Mouse (Mus musculus): ENCODE measurements around the gene Ocln. TPM values are rescaled to one million over a fixed set of nuclear protein-coding genes. Genes with fewer than 3 reads are reported as not detected.

Ocln gene
- polyA plus RNA-seq (2015; fragmentation: Nextera tagmentation; extraction: Ambion mirVana), result 10.9 and 12.4 TPM in 2 replicates

GRCm38 (mm10) chr13:100552369-100553041, at the start of gene Ocln:
TSS of gene Ocln (minus strand) at chr13:100552718.
- Histone ChIP-seq H3K4me1 (replicated peaks) (peaks cover 25% of the 10 kb centered on the region), H3K36me3 (no peaks in the 10 kb centered on the region), H3K9ac (peak within 1 kb of the TSS; percentile 58), H3K27ac (replicated peaks) (no peak within 1 kb of the TSS; the same call in 1 of the 2 replicates), H3K27me3 (peaks cover 53% of the 10 kb centered on the region), H3K4me2 (peak within 1 kb of the TSS; percentile 100), H3K9me3 (no peaks in the 10 kb centered on the region), H3K4me3 (peak within 1 kb of the TSS; percentile 83)
- peak; percentile 87 for ATAC-seq (ENCODE audit: low FRiP score, low read depth)
- under 1% methylated on average over 45 of the region's 45 CpGs for WGBS

GRCm38 (mm10) chr13:100601034-100601433, 48.5 kb upstream of the Ocln start:
- 69% methylated on average over 8 of the region's 8 CpGs for WGBS
- H3K27me3 ChIP-seq, result no peaks in the 10 kb centered on the region

GRCm38 (mm10) chr13:100600317-100600716, 47.8 kb upstream of the Ocln start:
- ATAC-seq (ENCODE audit: low FRiP score, low read depth), result no peak
- Histone ChIP-seq H3K27me3 (no peaks in the 10 kb centered on the region), H3K9ac (no peak overlapping the region), H3K9me3 (no peaks in the 10 kb centered on the region), H3K36me3 (no peaks in the 10 kb centered on the region; the same call in 1 of the 2 replicates), H3K27ac (replicated peaks) (no peak overlapping the region), H3K4me3 (no peak overlapping the region), H3K4me2 (no peak overlapping the region), H3K4me1 (replicated peaks) (no peaks in the 10 kb centered on the region)
- WGBS, result 86% methylated on average over 12 of the region's 12 CpGs

More at GRCm38 (mm10) chr13:100601034-100601433, 48.5 kb upstream of the Ocln start:
- no peak for ATAC-seq (ENCODE audit: low FRiP score, low read depth)
- no peak overlapping the region for H3K27ac ChIP-seq (replicated peaks)
- no peak overlapping the region for H3K9ac ChIP-seq
- H3K4me3 ChIP-seq, result no peak overlapping the region
- H3K4me1 ChIP-seq (replicated peaks), result no peaks in the 10 kb centered on the region
- no peak overlapping the region for H3K4me2 ChIP-seq
- H3K36me3 ChIP-seq, result no peaks in the 10 kb centered on the region; the same call in 1 of the 2 replicates
- H3K9me3 ChIP-seq, result no peaks in the 10 kb centered on the region

GRCm38 (mm10) chr13:100597284-100597683, 44.8 kb upstream of the Ocln start:
- no peak overlapping the region for H3K4me2 ChIP-seq
- H3K27me3 ChIP-seq, result no peaks in the 10 kb centered on the region
- 87% methylated on average over 9 of the region's 9 CpGs for WGBS
- no peak for ATAC-seq (ENCODE audit: low FRiP score, low read depth)
- no peaks in the 10 kb centered on the region for H3K9me3 ChIP-seq
- H3K9ac ChIP-seq, result no peak overlapping the region
- H3K4me3 ChIP-seq, result no peak overlapping the region
- no peaks in the 10 kb centered on the region; the same call in 1 of the 2 replicates for H3K36me3 ChIP-seq
- H3K4me1 ChIP-seq (replicated peaks), result 0 out of 2 replicates have a peak, but pooled peaks cover 3% of the 10 kb centered on the region
- H3K27ac ChIP-seq (replicated peaks), result no peak overlapping the region

- H3K4me3 ChIP-seq, result no peak overlapping the region
- no peaks in the 10 kb centered on the region; the same call in 1 of the 2 replicates for H3K36me3 ChIP-seq
- ATAC-seq (ENCODE audit: low FRiP score, low read depth), result no peak
- no peak overlapping the region for H3K4me2 ChIP-seq
- no peak overlapping the region for H3K9ac ChIP-seq
- no peaks in the 10 kb centered on the region for H3K9me3 ChIP-seq
- no peak overlapping the region for H3K27ac ChIP-seq (replicated peaks)
- 89% methylated on average over 3 of the region's 3 CpGs for WGBS
- 0 out of 2 replicates have a peak, but pooled peaks cover 3% of the 10 kb centered on the region for H3K4me1 ChIP-seq (replicated peaks)
- H3K27me3 ChIP-seq, result no peaks in the 10 kb centered on the region
Observed at GRCm38 (mm10) chr13:100595552-100595885, 43.0 kb upstream of the Ocln start.

- Histone ChIP-seq H3K27ac (replicated peaks) (no peak overlapping the region), H3K9me3 (no peaks in the 10 kb centered on the region), H3K4me2 (no peak overlapping the region), H3K9ac (no peak overlapping the region), H3K27me3 (no peaks in the 10 kb centered on the region), H3K36me3 (no peaks in the 10 kb centered on the region; the same call in 1 of the 2 replicates), H3K4me3 (no peak overlapping the region), H3K4me1 (replicated peaks) (0 out of 2 replicates have a peak, but pooled peaks cover 3% of the 10 kb centered on the region)
- no peak for ATAC-seq (ENCODE audit: low FRiP score, low read depth)
- WGBS, result 73% methylated on average over 5 of the region's 5 CpGs
Observed at GRCm38 (mm10) chr13:100594838-100595551, 42.5 kb upstream of the Ocln start.

GRCm38 (mm10) chr13:100594041-100594792, 41.7 kb upstream of the Ocln start:
- H3K9ac ChIP-seq, result 0 out of 2 replicates have a peak overlapping the region, but pooled peaks have one; percentile 13
- H3K4me1 ChIP-seq (replicated peaks), result 0 out of 2 replicates have a peak, but pooled peaks cover 3% of the 10 kb centered on the region
- peak overlapping the region; percentile 35; the same call in 1 of the 2 replicates for H3K4me2 ChIP-seq
- ATAC-seq (ENCODE audit: low FRiP score, low read depth), result peak; percentile 81
- H3K4me3 ChIP-seq, result peak overlapping the region; percentile 13; the same call in 1 of the 2 replicates
- H3K36me3 ChIP-seq, result no peaks in the 10 kb centered on the region; the same call in 1 of the 2 replicates
- H3K27me3 ChIP-seq, result no peaks in the 10 kb centered on the region
- H3K9me3 ChIP-seq, result no peaks in the 10 kb centered on the region
- WGBS, result 67% methylated on average over 11 of the region's 17 CpGs
- H3K27ac ChIP-seq (replicated peaks), result peak overlapping the region; percentile 75

- H3K4me1 ChIP-seq (replicated peaks), result no peaks in the 10 kb centered on the region
- H3K27me3 ChIP-seq, result no peaks in the 10 kb centered on the region
- H3K36me3 ChIP-seq, result no peaks in the 10 kb centered on the region
- H3K9me3 ChIP-seq, result no peaks in the 10 kb centered on the region
- WGBS, result 91% methylated on average over 12 of the region's 12 CpGs
- H3K9ac ChIP-seq, result no peak overlapping the region
- no peak overlapping the region for H3K27ac ChIP-seq (replicated peaks)
- H3K4me2 ChIP-seq, result peak overlapping the region; percentile 33
- peak; percentile 34; the same call in 1 of the 2 replicates for ATAC-seq (ENCODE audit: low FRiP score, low read depth)
- no peak overlapping the region for H3K4me3 ChIP-seq
Observed at GRCm38 (mm10) chr13:100588646-100589045, 36.1 kb upstream of the Ocln start.

- Histone ChIP-seq H3K4me3 (no peak overlapping the region), H3K9me3 (no peaks in the 10 kb centered on the region), H3K9ac (no peak overlapping the region), H3K27me3 (no peaks in the 10 kb centered on the region), H3K36me3 (no peaks in the 10 kb centered on the region), H3K4me2 (no peak overlapping the region), H3K4me1 (replicated peaks) (no peaks in the 10 kb centered on the region), H3K27ac (replicated peaks) (no peak overlapping the region)
- ATAC-seq (ENCODE audit: low FRiP score, low read depth), result no peak
- 51% methylated on average over 6 of the region's 6 CpGs for WGBS
Observed at GRCm38 (mm10) chr13:100582144-100582543, 29.6 kb upstream of the Ocln start.

GRCm38 (mm10) chr13:100581701-100582100, 29.2 kb upstream of the Ocln start:
- WGBS, result 40% methylated on average over 3 of the region's 3 CpGs
- Histone ChIP-seq H3K4me1 (replicated peaks) (no peaks in the 10 kb centered on the region), H3K9me3 (no peaks in the 10 kb centered on the region), H3K27me3 (no peaks in the 10 kb centered on the region), H3K4me3 (no peak overlapping the region), H3K27ac (replicated peaks) (no peak overlapping the region), H3K4me2 (no peak overlapping the region), H3K36me3 (no peaks in the 10 kb centered on the region), H3K9ac (no peak overlapping the region)
- ATAC-seq (ENCODE audit: low FRiP score, low read depth), result no peak

- no peaks in the 10 kb centered on the region for H3K27me3 ChIP-seq
- H3K9ac ChIP-seq, result no peak overlapping the region
- no peaks in the 10 kb centered on the region for H3K36me3 ChIP-seq
- no peak overlapping the region for H3K4me2 ChIP-seq
- no peak overlapping the region for H3K27ac ChIP-seq (replicated peaks)
- H3K9me3 ChIP-seq, result no peaks in the 10 kb centered on the region
- no peak overlapping the region for H3K4me3 ChIP-seq
- ATAC-seq (ENCODE audit: low FRiP score, low read depth), result no peak
- H3K4me1 ChIP-seq (replicated peaks), result no peaks in the 10 kb centered on the region
Observed at GRCm38 (mm10) chr13:100579951-100580350, 27.4 kb upstream of the Ocln start.
